Mouse (Mus musculus) MEL (cell line): ENCODE measurements at regions not wholly inside any gene's neighbourhood (a gene's known extent, or its start where the extent isn't known, plus 50 kb on each side); places are given as distances from the start of the nearest gene placed in this dataset.

Source experiments
- DNase-seq: peaks from one replicate; pipeline ENCODE4 v3.0.0; 2011; ENCODE audit warnings: low read depth, low spot score
- H3K27ac ChIP-seq: 2 replicates; pipeline ENCODE4 v1.5.1; 2012; ENCODE audit warnings: low read depth, mild to moderate bottlenecking, control low read depth, low read length, moderate library complexity; ENCODE audit not compliant: control insufficient read depth
- H3K27me3 ChIP-seq, 2 experiments: fragments of 150-350 bp in 1 of 2; sonication (generic) in 1 of 2; 2 replicates each; pipeline ENCODE4 v1.6.1; 2012; ENCODE audit warnings: low read length in 2 of 2, mild to moderate bottlenecking in 2 of 2, improper control_type of control experiment in 1 of 2, moderate library complexity in 1 of 2; ENCODE audit not compliant: insufficient read depth in 2 of 2, control insufficient read depth in 1 of 2
- H3K36me3 ChIP-seq, 2 experiments: 2 replicates each; pipeline ENCODE4 v1.6.1; 2012 to 2014; ENCODE audit warnings: low read length in 2 of 2, improper control_type of control experiment in 1 of 2, inconsistent platforms in 1 of 2, mild to moderate bottlenecking in 1 of 2; ENCODE audit not compliant: insufficient read depth in 2 of 2, control insufficient read depth in 1 of 2
- H3K4me1 ChIP-seq, 2 experiments: fragments of 150-350 bp in 1 of 2; sonication (generic) in 1 of 2; 2 replicates each; pipeline ENCODE4 v1.6.1; 2012; ENCODE audit warnings: low read length in 2 of 2, improper control_type of control experiment in 1 of 2, mild to moderate bottlenecking in 1 of 2; ENCODE audit not compliant: insufficient read depth in 2 of 2, control insufficient read depth in 1 of 2
- H3K4me3 ChIP-seq, 2 experiments: fragments of 150-350 bp in 1 of 2; sonication (generic) in 1 of 2; 2 replicates each; pipeline ENCODE4 v1.5.1; 2012; ENCODE audit warnings: low read depth in 2 of 2, low read length in 2 of 2, mild to moderate bottlenecking in 2 of 2, moderate library complexity in 2 of 2, control low read depth in 1 of 2, improper control_type of control experiment in 1 of 2; ENCODE audit not compliant: control insufficient read depth in 1 of 2, insufficient read depth in 1 of 2
- H3K79me2 ChIP-seq: 2 replicates; pipeline ENCODE4 v1.6.1; 2012; ENCODE audit warnings: mild to moderate bottlenecking, low read length, moderate library complexity; ENCODE audit not compliant: control insufficient read depth, poor library complexity, insufficient read depth
- H3K9ac ChIP-seq: 2 replicates; pipeline ENCODE4 v1.6.1; 2012; ENCODE audit warnings: low read depth, mild to moderate bottlenecking, control low read depth, low read length, moderate library complexity; ENCODE audit not compliant: control insufficient read depth, poor library complexity, severe bottlenecking
- H3K9me3 ChIP-seq: fragments of 150-350 bp; sonication (generic); replicated peaks from 2 replicates; pipeline ENCODE4 v1.6.1; 2012; ENCODE audit warnings: mild to moderate bottlenecking, low read length, improper control_type of control experiment, moderate library complexity; ENCODE audit not compliant: insufficient read depth
- BHLHE40 ChIP-seq: IDR thresholded peaks from 2 replicates; pipeline ENCODE4 v1.6.1; 2012; ENCODE audit warnings: low read depth, mild to moderate bottlenecking, inconsistent platforms, low read length, improper control_type of control experiment, borderline replicate concordance
- CHD2 ChIP-seq: IDR thresholded peaks from 2 replicates; pipeline ENCODE4 v1.6.1; 2011; ENCODE audit warnings: low read length, improper control_type of control experiment
- CTCF ChIP-seq, 3 experiments: IDR thresholded peaks in 2 of 3; conservative IDR thresholded peaks in 1 of 3; 2 replicates each; pipeline ENCODE4 v1.5.1; 2011 to 2012; ENCODE audit warnings: low read length in 3 of 3, low read depth in 2 of 3, mild to moderate bottlenecking in 2 of 3, improper control_type of control experiment in 1 of 3, inconsistent platforms in 1 of 3, mixed read lengths in 1 of 3, moderate library complexity in 1 of 3; ENCODE audit not compliant: control insufficient read depth in 1 of 3, insufficient read depth in 1 of 3, poor library complexity in 1 of 3, severe bottlenecking in 1 of 3
- E2F4 ChIP-seq: IDR thresholded peaks from 2 replicates; pipeline ENCODE4 v1.6.1; 2011; ENCODE audit warnings: low read depth, low read length, improper control_type of control experiment, borderline replicate concordance
- GABPA ChIP-seq: IDR thresholded peaks from 2 replicates; pipeline ENCODE4 v1.6.1; 2012; ENCODE audit warnings: low read depth, mild to moderate bottlenecking, inconsistent platforms, low read length, improper control_type of control experiment, moderate library complexity
- HCFC1 ChIP-seq: IDR thresholded peaks from 2 replicates; pipeline ENCODE4 v1.6.1; 2012; ENCODE audit warnings: low read depth, mild to moderate bottlenecking, inconsistent platforms, low read length, improper control_type of control experiment, moderate library complexity
- KAT2A ChIP-seq: conservative IDR thresholded peaks from 2 replicates; pipeline ENCODE4 v1.6.1; 2012; ENCODE audit warnings: low read depth, low read length, improper control_type of control experiment, inconsistent platforms
- MAFK ChIP-seq: IDR thresholded peaks from 2 replicates; pipeline ENCODE4 v1.6.1; 2011; ENCODE audit warnings: low read depth, mild to moderate bottlenecking, low read length, improper control_type of control experiment, borderline replicate concordance
- MAX ChIP-seq: IDR thresholded peaks from 2 replicates; pipeline ENCODE4 v1.6.1; 2011; ENCODE audit warnings: low read length, improper control_type of control experiment
- MEF2A ChIP-seq: IDR thresholded peaks from 2 replicates; pipeline ENCODE4 v1.6.1; 2014; ENCODE audit warnings: low read depth, mild to moderate bottlenecking, inconsistent platforms, low read length, improper control_type of control experiment; ENCODE audit not compliant: poor library complexity, insufficient replicate concordance, severe bottlenecking; ENCODE audit errors: extremely low read depth
- MXI1 ChIP-seq: IDR thresholded peaks from 2 replicates; pipeline ENCODE4 v1.6.1; 2011; ENCODE audit warnings: mild to moderate bottlenecking, low read depth, low read length, improper control_type of control experiment
- MYB ChIP-seq: IDR thresholded peaks from 2 replicates; pipeline ENCODE4 v1.6.1; 2011; ENCODE audit warnings: mild to moderate bottlenecking, low read depth, low read length, improper control_type of control experiment
- MYC ChIP-seq: IDR thresholded peaks from 2 replicates; pipeline ENCODE4 v1.6.1; 2011; ENCODE audit warnings: low read depth, mild to moderate bottlenecking, low read length, improper control_type of control experiment, moderate library complexity
- NELFE ChIP-seq: IDR thresholded peaks from 2 replicates; pipeline ENCODE4 v1.6.1; 2011; ENCODE audit warnings: low read depth, low read length, improper control_type of control experiment
- NRF1 ChIP-seq: IDR thresholded peaks from 2 replicates; pipeline ENCODE4 v1.6.1; 2014; ENCODE audit warnings: low read depth, mild to moderate bottlenecking, inconsistent platforms, low read length, improper control_type of control experiment, moderate library complexity; ENCODE audit not compliant: poor library complexity, insufficient read depth, severe bottlenecking
- POLR2A ChIP-seq, 2 experiments: IDR thresholded peaks; 2 replicates each; pipeline ENCODE4 v1.6.1; 2011 to 2012; ENCODE audit warnings: low read length in 2 of 2, mild to moderate bottlenecking in 2 of 2, control low read depth in 1 of 2, improper control_type of control experiment in 1 of 2, low read depth in 1 of 2, moderate library complexity in 1 of 2; ENCODE audit not compliant: control insufficient read depth in 1 of 2, insufficient read depth in 1 of 2, poor library complexity in 1 of 2
- POLR2AphosphoS2 ChIP-seq: IDR thresholded peaks from 2 replicates; pipeline ENCODE4 v1.6.1; 2011; ENCODE audit warnings: low read length, improper control_type of control experiment
- POLR2AphosphoS5 ChIP-seq: IDR thresholded peaks from 2 replicates; pipeline ENCODE4 v1.6.1; 2012; ENCODE audit warnings: low read depth, borderline replicate concordance, mild to moderate bottlenecking, inconsistent platforms, low read length, moderate library complexity, mixed read lengths
- RAD21 ChIP-seq: IDR thresholded peaks from 2 replicates; pipeline ENCODE4 v1.6.1; 2011; ENCODE audit warnings: mild to moderate bottlenecking, low read depth, low read length, improper control_type of control experiment
- RCOR1 ChIP-seq: IDR thresholded peaks from 2 replicates; pipeline ENCODE4 v1.6.1; 2012; ENCODE audit warnings: low read depth, mild to moderate bottlenecking, inconsistent platforms, low read length, improper control_type of control experiment
- TBP ChIP-seq: IDR thresholded peaks from 2 replicates; pipeline ENCODE4 v1.8.0; 2011; ENCODE audit warnings: low read depth, low read length, improper control_type of control experiment
- TCF12 ChIP-seq: IDR thresholded peaks from 2 replicates; pipeline ENCODE4 v1.6.1; 2014; ENCODE audit warnings: low read depth, mild to moderate bottlenecking, inconsistent platforms, low read length, improper control_type of control experiment, moderate library complexity
- UBTF ChIP-seq: IDR thresholded peaks from 2 replicates; pipeline ENCODE4 v1.6.1; 2012; ENCODE audit warnings: low read depth, mild to moderate bottlenecking, inconsistent platforms, low read length, improper control_type of control experiment, moderate library complexity, borderline replicate concordance; ENCODE audit not compliant: insufficient read depth
- USF1 ChIP-seq: IDR thresholded peaks from 2 replicates; pipeline ENCODE4 v1.6.1; 2014; ENCODE audit warnings: low read depth, mild to moderate bottlenecking, inconsistent platforms, low read length, improper control_type of control experiment, moderate library complexity
- USF2 ChIP-seq, 2 experiments: IDR thresholded peaks; 2 replicates each; pipeline ENCODE4 v1.6.1; 2011 to 2012; ENCODE audit warnings: improper control_type of control experiment in 2 of 2, low read length in 2 of 2, borderline replicate concordance in 1 of 2, inconsistent platforms in 1 of 2, low read depth in 1 of 2, mild to moderate bottlenecking in 1 of 2; ENCODE audit not compliant: insufficient read depth in 1 of 2
- ZC3H11A ChIP-seq: IDR thresholded peaks from 2 replicates; pipeline ENCODE4 v1.6.1; 2012; ENCODE audit warnings: low read depth, mild to moderate bottlenecking, inconsistent platforms, low read length, improper control_type of control experiment
- ZKSCAN1 ChIP-seq: IDR thresholded peaks from 2 replicates; pipeline ENCODE4 v1.6.1; 2012; ENCODE audit warnings: low read depth, mild to moderate bottlenecking, inconsistent platforms, low read length, improper control_type of control experiment, moderate library complexity
- ZMIZ1 ChIP-seq: IDR thresholded peaks from 2 replicates; pipeline ENCODE4 v1.6.1; 2012; ENCODE audit warnings: low read depth, mild to moderate bottlenecking, inconsistent platforms, low read length, improper control_type of control experiment, moderate library complexity
- ZNF384 ChIP-seq: IDR thresholded peaks from 2 replicates; pipeline ENCODE4 v1.6.1; 2012; ENCODE audit warnings: low read depth, mild to moderate bottlenecking, inconsistent platforms, low read length, improper control_type of control experiment

- TF ChIP-seq MYB (no peak), RAD21 (no peak), MXI1 (no peak), ZKSCAN1 (no peak), MAFK (no peak), MEF2A (no peak), KAT2A (no peak), CTCF (IDR thresholded peaks at IDR 0.05 in 2 of 3, conservative IDR thresholded peaks at IDR 0.05 in 1 of 3; ENCODE audit: control insufficient read depth in 1 of 3, insufficient read depth in 1 of 3, low read depth in 2 of 3, low read length in 3 of 3, poor library complexity in 1 of 3, severe bottlenecking in 1 of 3) (no peak), BHLHE40 (no peak), ZNF384 (no peak), CHD2 (no peak), UBTF (no peak), E2F4 (no peak), MYC (no peak)
- TF ChIP-seq, all 39 proteins: peak for 0
- Histone ChIP-seq H3K79me2 (no peaks in the 10 kb centered on the region), H3K9me3 (no peaks in the 10 kb centered on the region), H3K36me3 (no peaks in the 10 kb centered on the region), H3K4me3 (no peak overlapping the region), H3K27me3 (no peaks in the 10 kb centered on the region), H3K27ac (no peak overlapping the region), H3K4me1 (no peaks in the 10 kb centered on the region), H3K9ac (no peak overlapping the region)
- DNase-seq = no peak
Observed at GRCm38 (mm10) chr16:86210547-86210946, 308.9 kb upstream of the Adamts5 start.

GRCm38 (mm10) chr16:86209319-86209718 lies 307.7 kb upstream of the Adamts5 start:
- H3K9me3 ChIP-seq = no peaks in the 10 kb centered on the region
- H3K4me1 ChIP-seq = no peaks in the 10 kb centered on the region
- H3K27ac ChIP-seq = no peak overlapping the region
- H3K27me3 ChIP-seq = no peaks in the 10 kb centered on the region
- TF ChIP-seq HCFC1 (no peak), POLR2AphosphoS2 (no peak), RCOR1 (no peak), MAFK (no peak), ZMIZ1 (no peak), TBP (no peak), POLR2A (IDR thresholded peaks at IDR 0.05; ENCODE audit: control insufficient read depth in 1 of 2, insufficient read depth in 1 of 2, low read depth in 1 of 2, low read length in 2 of 2, poor library complexity in 1 of 2) (no peak), UBTF (no peak), USF1 (no peak), ZC3H11A (no peak), TCF12 (no peak), GABPA (no peak), RAD21 (no peak), NELFE (no peak), MAX (no peak), POLR2AphosphoS5 (no peak), MYC (no peak), USF2 (IDR thresholded peaks at IDR 0.05; ENCODE audit: borderline replicate concordance in 1 of 2, insufficient read depth in 1 of 2, low read depth in 1 of 2, low read length in 2 of 2) (no peak), ZKSCAN1 (no peak), NRF1 (no peak)
- DNase-seq = no peak
- no peak overlapping the region for H3K9ac ChIP-seq
- no peaks in the 10 kb centered on the region for H3K36me3 ChIP-seq
- H3K4me3 ChIP-seq = no peak overlapping the region
- no peaks in the 10 kb centered on the region for H3K79me2 ChIP-seq
